10 mouse cellular contexts compared by ENCODE assay signal in the genomic region with DNA sequence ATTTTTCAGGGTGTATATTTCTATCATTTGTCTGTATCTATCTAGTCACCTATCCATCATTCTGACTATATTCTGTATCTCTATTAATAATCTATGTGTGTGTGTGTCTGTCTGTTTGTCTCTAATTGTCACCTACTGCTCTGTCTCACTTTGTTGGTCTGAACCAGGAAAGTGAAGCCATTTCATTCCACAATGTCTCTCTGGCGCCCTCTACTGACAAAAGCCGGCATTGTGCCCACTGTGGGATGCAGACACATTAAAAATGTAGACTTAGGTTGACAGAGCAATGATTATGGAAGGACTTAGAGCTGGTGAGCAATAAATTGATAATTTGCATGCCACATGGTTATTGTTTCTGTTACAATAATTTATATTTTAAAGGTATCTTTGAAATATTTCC. TPM values are rescaled to one million over a fixed set of nuclear protein-coding genes. Genes with fewer than 3 reads are reported as not detected.
DNase-seq lines count a peak whose midpoint lies in the region; ATAC-seq and TF ChIP-seq lines count a peak whose summit lies in the region.
"Had no signal": no experiment of that assay in that cellular context is flagged by ENCODE, and none has a peak within 500 bp of the region (broad histone marks: within the 10 kb centered on the region; RNA-seq: fewer than 3 reads in every experiment).

No protein-coding gene starts in this region.

- TF ChIP-seq EP300 in lung, postnatal 0 days (IDR thresholded peaks at IDR 0.05) = no peak

- peak; percentile 92 for TF ChIP-seq CTCF in lung, postnatal 0 days (IDR thresholded peaks at IDR 0.05)

- no peak overlapping the region for H3K9ac ChIP-seq in lung, postnatal 0 days (replicated peaks; ENCODE audit: low read depth)
- H3K9ac ChIP-seq: embryonic facial prominence, embryonic 15.5 days had no signal

- H3K9me3 ChIP-seq in lung, postnatal 0 days (ENCODE audit: low read length) = no peaks in the 10 kb centered on the region
- H3K9me3 ChIP-seq: embryonic facial prominence, embryonic 15.5 days had no signal

- WGBS in lung, postnatal 0 days = 2% methylated on average over 2 of the region's 2 CpGs

- no peak overlapping the region for H3K4me2 ChIP-seq in lung, postnatal 0 days (replicated peaks; ENCODE audit: low read depth, low read length)
- H3K4me2 ChIP-seq: embryonic facial prominence, embryonic 15.5 days had no signal

- no peaks in the 10 kb centered on the region for H3K27me3 ChIP-seq in lung, postnatal 0 days (replicated peaks; ENCODE audit: insufficient read depth, low read length)
- H3K27me3 ChIP-seq: embryonic facial prominence, embryonic 15.5 days had no signal

- H3K4me1 ChIP-seq in lung, postnatal 0 days (ENCODE audit: insufficient read depth, low read depth, low read length) = no peaks in the 10 kb centered on the region

- no peak overlapping the region for H3K27ac ChIP-seq in lung, postnatal 0 days (ENCODE audit: low read length)

- peak; percentile 78 for DNase-seq in 3T3-L1 (ENCODE audit: low read depth, low spot score)
- DNase-seq in ZHBTc4 (ENCODE audit: low read depth, low spot score) = peak; percentile 71
- DNase-seq in gastrocnemius, postnatal 4 days (ENCODE audit: low spot score in 2 of 2) = peak; percentile 47 to 74
- peak; percentile 86 for DNase-seq in layer of hippocampus, adult 11-12 months (ENCODE audit: low spot score)
- DNase-seq in lung, postnatal 0 days (ENCODE audit: low spot score) = peak; percentile 61
- peak; percentile 86 for DNase-seq in retina, embryonic 14.5 days (ENCODE audit: low spot score)
- peak; percentile 55 to 90 for DNase-seq in urinary bladder, adult 18-20 months (ENCODE audit: low spot score in 2 of 2)

- peak; percentile 87 for ATAC-seq in common myeloid progenitor, adult 5-6 weeks (replicated peaks; ENCODE audit: low read depth, poor library complexity, severe bottlenecking)
- ATAC-seq in lung, postnatal 0 days = peak; percentile 26; the same call in 1 of the 2 replicates

- H3K4me3 ChIP-seq in lung, postnatal 0 days (ENCODE audit: low read depth, low read length) = no peak overlapping the region
- H3K4me3 ChIP-seq: embryonic facial prominence, embryonic 15.5 days had no signal

- H3K36me3 ChIP-seq in lung, postnatal 0 days (ENCODE audit: insufficient read depth, low read length) = no peaks in the 10 kb centered on the region
- H3K36me3 ChIP-seq: embryonic facial prominence, embryonic 15.5 days had no signal

RNA-seq across cellular contexts. Expression of gene Serpina10, which starts 12.1 kb away (rescaled TPM):
- not detected in 2 replicates for total RNA-seq in common myeloid progenitor, adult 5-6 weeks (2017)
- total RNA-seq in gastrocnemius, postnatal 4 days (2021) = under 1 TPM in 1 of 2 experiments, not detected in 1; 0.54 TPM
- polyA plus RNA-seq in lung, postnatal 0 days (2015; fragmentation: Nextera tagmentation; extraction: Ambion mirVana) = 0.20 and 0.62 TPM in 2 replicates

RNA-seq across cellular contexts. Expression of gene Serpina6, which starts 13.7 kb away (rescaled TPM):
- not detected in 2 replicates for total RNA-seq in common myeloid progenitor, adult 5-6 weeks (2017)
- total RNA-seq in gastrocnemius, postnatal 4 days (2021) = not detected
- polyA plus RNA-seq in lung, postnatal 0 days (2015; fragmentation: Nextera tagmentation; extraction: Ambion mirVana) = not detected in 2 replicates

RNA-seq across cellular contexts. Expression of gene Serpina16, which starts 32.6 kb away (rescaled TPM):
- total RNA-seq in common myeloid progenitor, adult 5-6 weeks (2017) = not detected in 2 replicates
- not detected for total RNA-seq in gastrocnemius, postnatal 4 days (2021)
- not detected in 2 replicates for polyA plus RNA-seq in lung, postnatal 0 days (2015; fragmentation: Nextera tagmentation; extraction: Ambion mirVana)
- polyA plus RNA-seq: embryonic facial prominence, embryonic 15.5 days; stomach, embryonic 14.5 days had no signal

RNA-seq across cellular contexts. Expression of gene Serpina1f, which starts 52.0 kb away (rescaled TPM):
- not detected in 2 replicates for total RNA-seq in common myeloid progenitor, adult 5-6 weeks (2017)
- not detected for total RNA-seq in gastrocnemius, postnatal 4 days (2021)
- not detected in 2 replicates for polyA plus RNA-seq in lung, postnatal 0 days (2015; fragmentation: Nextera tagmentation; extraction: Ambion mirVana)
- polyA plus RNA-seq: embryonic facial prominence, embryonic 15.5 days; stomach, embryonic 14.5 days had no signal
